Mouse (Mus musculus) MEL (cell line): ENCODE measurements around the gene Nf1. TPM values are rescaled to one million over a fixed set of nuclear protein-coding genes. Genes with fewer than 3 reads are reported as not detected.
A peak's percentile ranks its signal among the peaks of the same experiment; 100 is the strongest.

Experiments used
- DNase-seq: peaks from one replicate; pipeline ENCODE4 v3.0.0; 2011; ENCODE audit warnings: low read depth, low spot score
- H3K27ac ChIP-seq: 2 replicates; pipeline ENCODE4 v1.5.1; 2012; ENCODE audit warnings: low read depth, mild to moderate bottlenecking, control low read depth, low read length, moderate library complexity; ENCODE audit not compliant: control insufficient read depth
- H3K27me3 ChIP-seq, 2 experiments: fragments of 150-350 bp in 1 of 2; sonication (generic) in 1 of 2; 2 replicates each; pipeline ENCODE4 v1.6.1; 2012; ENCODE audit warnings: low read length in 2 of 2, mild to moderate bottlenecking in 2 of 2, improper control_type of control experiment in 1 of 2, moderate library complexity in 1 of 2; ENCODE audit not compliant: insufficient read depth in 2 of 2, control insufficient read depth in 1 of 2
- H3K36me3 ChIP-seq, 2 experiments: 2 replicates each; pipeline ENCODE4 v1.6.1; 2012 to 2014; ENCODE audit warnings: low read length in 2 of 2, improper control_type of control experiment in 1 of 2, inconsistent platforms in 1 of 2, mild to moderate bottlenecking in 1 of 2; ENCODE audit not compliant: insufficient read depth in 2 of 2, control insufficient read depth in 1 of 2
- H3K4me1 ChIP-seq, 2 experiments: fragments of 150-350 bp in 1 of 2; sonication (generic) in 1 of 2; 2 replicates each; pipeline ENCODE4 v1.6.1; 2012; ENCODE audit warnings: low read length in 2 of 2, improper control_type of control experiment in 1 of 2, mild to moderate bottlenecking in 1 of 2; ENCODE audit not compliant: insufficient read depth in 2 of 2, control insufficient read depth in 1 of 2
- H3K4me3 ChIP-seq, 2 experiments: fragments of 150-350 bp in 1 of 2; sonication (generic) in 1 of 2; 2 replicates each; pipeline ENCODE4 v1.5.1; 2012; ENCODE audit warnings: low read depth in 2 of 2, low read length in 2 of 2, mild to moderate bottlenecking in 2 of 2, moderate library complexity in 2 of 2, control low read depth in 1 of 2, improper control_type of control experiment in 1 of 2; ENCODE audit not compliant: control insufficient read depth in 1 of 2, insufficient read depth in 1 of 2
- H3K79me2 ChIP-seq: 2 replicates; pipeline ENCODE4 v1.6.1; 2012; ENCODE audit warnings: mild to moderate bottlenecking, low read length, moderate library complexity; ENCODE audit not compliant: control insufficient read depth, poor library complexity, insufficient read depth
- H3K9ac ChIP-seq: 2 replicates; pipeline ENCODE4 v1.6.1; 2012; ENCODE audit warnings: low read depth, mild to moderate bottlenecking, control low read depth, low read length, moderate library complexity; ENCODE audit not compliant: control insufficient read depth, poor library complexity, severe bottlenecking
- H3K9me3 ChIP-seq: fragments of 150-350 bp; sonication (generic); replicated peaks from 2 replicates; pipeline ENCODE4 v1.6.1; 2012; ENCODE audit warnings: mild to moderate bottlenecking, low read length, improper control_type of control experiment, moderate library complexity; ENCODE audit not compliant: insufficient read depth
- CHD2 ChIP-seq: IDR thresholded peaks from 2 replicates; pipeline ENCODE4 v1.6.1; 2011; ENCODE audit warnings: low read length, improper control_type of control experiment
- CTCF ChIP-seq, 3 experiments: IDR thresholded peaks in 2 of 3; conservative IDR thresholded peaks in 1 of 3; 2 replicates each; pipeline ENCODE4 v1.5.1; 2011 to 2012; ENCODE audit warnings: low read length in 3 of 3, low read depth in 2 of 3, mild to moderate bottlenecking in 2 of 3, improper control_type of control experiment in 1 of 3, inconsistent platforms in 1 of 3, mixed read lengths in 1 of 3, moderate library complexity in 1 of 3; ENCODE audit not compliant: control insufficient read depth in 1 of 3, insufficient read depth in 1 of 3, poor library complexity in 1 of 3, severe bottlenecking in 1 of 3
- E2F4 ChIP-seq: IDR thresholded peaks from 2 replicates; pipeline ENCODE4 v1.6.1; 2011; ENCODE audit warnings: low read depth, low read length, improper control_type of control experiment, borderline replicate concordance
- ELF1 ChIP-seq: IDR thresholded peaks from 2 replicates; pipeline ENCODE4 v1.6.1; 2014; ENCODE audit warnings: low read depth, mild to moderate bottlenecking, inconsistent platforms, low read length, improper control_type of control experiment, moderate library complexity
- JUND ChIP-seq: IDR thresholded peaks from 2 replicates; pipeline ENCODE4 v1.6.1; 2011; ENCODE audit warnings: low read depth, mild to moderate bottlenecking, improper control_type of control experiment, low read length
- KAT2A ChIP-seq: conservative IDR thresholded peaks from 2 replicates; pipeline ENCODE4 v1.6.1; 2012; ENCODE audit warnings: low read depth, low read length, improper control_type of control experiment, inconsistent platforms
- MEF2A ChIP-seq: IDR thresholded peaks from 2 replicates; pipeline ENCODE4 v1.6.1; 2014; ENCODE audit warnings: low read depth, mild to moderate bottlenecking, inconsistent platforms, low read length, improper control_type of control experiment; ENCODE audit not compliant: poor library complexity, insufficient replicate concordance, severe bottlenecking; ENCODE audit errors: extremely low read depth
- MYB ChIP-seq: IDR thresholded peaks from 2 replicates; pipeline ENCODE4 v1.6.1; 2011; ENCODE audit warnings: mild to moderate bottlenecking, low read depth, low read length, improper control_type of control experiment
- MYC ChIP-seq: IDR thresholded peaks from 2 replicates; pipeline ENCODE4 v1.6.1; 2011; ENCODE audit warnings: low read depth, mild to moderate bottlenecking, low read length, improper control_type of control experiment, moderate library complexity
- POLR2AphosphoS5 ChIP-seq: IDR thresholded peaks from 2 replicates; pipeline ENCODE4 v1.6.1; 2012; ENCODE audit warnings: low read depth, borderline replicate concordance, mild to moderate bottlenecking, inconsistent platforms, low read length, moderate library complexity, mixed read lengths
- SIN3A ChIP-seq: IDR thresholded peaks from 2 replicates; pipeline ENCODE4 v1.6.1; 2012; ENCODE audit warnings: low read length, improper control_type of control experiment, inconsistent platforms
- SMC3 ChIP-seq: IDR thresholded peaks from 2 replicates; pipeline ENCODE4 v1.6.1; 2011; ENCODE audit warnings: low read depth, low read length, improper control_type of control experiment
- TCF12 ChIP-seq: IDR thresholded peaks from 2 replicates; pipeline ENCODE4 v1.6.1; 2014; ENCODE audit warnings: low read depth, mild to moderate bottlenecking, inconsistent platforms, low read length, improper control_type of control experiment, moderate library complexity
- ZC3H11A ChIP-seq: IDR thresholded peaks from 2 replicates; pipeline ENCODE4 v1.6.1; 2012; ENCODE audit warnings: low read depth, mild to moderate bottlenecking, inconsistent platforms, low read length, improper control_type of control experiment
- ZKSCAN1 ChIP-seq: IDR thresholded peaks from 2 replicates; pipeline ENCODE4 v1.6.1; 2012; ENCODE audit warnings: low read depth, mild to moderate bottlenecking, inconsistent platforms, low read length, improper control_type of control experiment, moderate library complexity
- polyA plus RNA-seq, 2 experiments: library from polyadenylated mRNA; stranded (reverse) in 1 of 2; unstranded in 1 of 2; fragments of >175 nt in 1 of 2; fragments of >200 nt in 1 of 2; gene quantifications; 2 replicates each; pipeline versions ENCODE4 v1.2.1 to v1.2.4; 2012; ENCODE audit warnings: low replicate concordance in 2 of 2, low read depth in 1 of 2; ENCODE audit not compliant: insufficient read length in 2 of 2, insufficient read depth in 1 of 2, missing spikeins in 1 of 2
- total RNA-seq: library from RNA; depleted of rRNA; stranded (reverse); fragments of 300-350 nt; gene quantifications from 2 replicates; pipeline ENCODE4 v1.2.3, GENCODE M21; 2012

Nf1 gene
- total and polyA plus RNA-seq, 3 experiments = 13.2 to 108 (median 20.3) TPM

GRCm38 (mm10) chr11:79435252-79435651 lies 95.8 kb downstream of the Nf1 start:
- H3K9me3 ChIP-seq = no peaks in the 10 kb centered on the region
- H3K27me3 ChIP-seq = no peaks in the 10 kb centered on the region
- no peaks in the 10 kb centered on the region for H3K79me2 ChIP-seq
- peaks cover 0 to 5% of the 10 kb centered on the region in 2 experiments; a peak in 2 of 4 replicates for H3K36me3 ChIP-seq
- no peak overlapping the region for H3K9ac ChIP-seq
- H3K27ac ChIP-seq = no peak overlapping the region
- peak; percentile 20 for DNase-seq
- no peaks in the 10 kb centered on the region for H3K4me1 ChIP-seq
- TF ChIP-seq CTCF (IDR thresholded peaks at IDR 0.05 in 2 of 3, conservative IDR thresholded peaks at IDR 0.05 in 1 of 3; ENCODE audit: control insufficient read depth in 1 of 3, insufficient read depth in 1 of 3, low read depth in 2 of 3, low read length in 3 of 3, poor library complexity in 1 of 3, severe bottlenecking in 1 of 3) (peak in 2 of 3 experiments; percentile 20 to 43; a peak in 3 of 6 replicates), MEF2A (no peak), TCF12 (no peak), ZC3H11A (no peak), ELF1 (no peak), MYC (no peak), JUND (no peak), POLR2AphosphoS5 (no peak), CHD2 (no peak), SIN3A (no peak), KAT2A (no peak), ZKSCAN1 (no peak), MYB (no peak), SMC3 (peak; percentile 35)
- no peak overlapping the region for H3K4me3 ChIP-seq

- TF ChIP-seq CTCF (IDR thresholded peaks at IDR 0.05 in 2 of 3, conservative IDR thresholded peaks at IDR 0.05 in 1 of 3; ENCODE audit: control insufficient read depth in 1 of 3, insufficient read depth in 1 of 3, low read depth in 2 of 3, low read length in 3 of 3, poor library complexity in 1 of 3, severe bottlenecking in 1 of 3) = no peak
- no peak for TF ChIP-seq E2F4
- TF ChIP-seq SIN3A = no peak
- H3K9me3 ChIP-seq = no peaks in the 10 kb centered on the region
- DNase-seq = no peak
- no peak overlapping the region for H3K4me3 ChIP-seq
- H3K27me3 ChIP-seq = no peaks in the 10 kb centered on the region
- H3K27ac ChIP-seq = no peak overlapping the region
- H3K4me1 ChIP-seq = no peaks in the 10 kb centered on the region
- H3K79me2 ChIP-seq = no peaks in the 10 kb centered on the region
- no peak overlapping the region for H3K9ac ChIP-seq
- peaks cover 0 to 22% of the 10 kb centered on the region in 2 experiments; a peak in 2 of 4 replicates for H3K36me3 ChIP-seq
Observed at GRCm38 (mm10) chr11:79448361-79448760, 108.9 kb downstream of the Nf1 start.
